Mouse (Mus musculus): ENCODE measurements around the gene Plb1. TPM values are rescaled to one million over a fixed set of nuclear protein-coding genes. Genes with fewer than 3 reads are reported as not detected.

The Plb1 gene
- total RNA-seq, 2 experiments from 2014 or later: 0.86 to 1.2 TPM

GRCm38 (mm10) chr5:32260751-32261150 lies 28.2 kb downstream of the Plb1 start:
- no peak for DNase-seq

- no peak for DNase-seq
Observed at GRCm38 (mm10) chr5:32261251-32261650, 28.7 kb downstream of the Plb1 start.

- DNase-seq: no peak
Observed at GRCm38 (mm10) chr5:32262534-32262933, 30.0 kb downstream of the Plb1 start.

GRCm38 (mm10) chr5:32272502-32272901 lies 40.0 kb downstream of the Plb1 start:
- peak; percentile 29 to 32 for DNase-seq

GRCm38 (mm10) chr5:32278000-32278694 lies 45.6 kb downstream of the Plb1 start:
- no peak for DNase-seq

GRCm38 (mm10) chr5:32280066-32280465 lies 47.6 kb downstream of the Plb1 start:
- DNase-seq: peak in 1 of 2 experiments; percentile 16

GRCm38 (mm10) chr5:32282345-32282744 lies 49.8 kb downstream of the Plb1 start:
- no peak for DNase-seq

GRCm38 (mm10) chr5:32283457-32283856 lies 50.9 kb downstream of the Plb1 start:
- DNase-seq: no peak

- DNase-seq: no peak
Observed at GRCm38 (mm10) chr5:32286315-32286714, 53.8 kb downstream of the Plb1 start.

- DNase-seq: peak in 1 of 2 experiments; percentile 12
Observed at GRCm38 (mm10) chr5:32288021-32288420, 55.5 kb downstream of the Plb1 start.

GRCm38 (mm10) chr5:32291316-32291715 lies 58.8 kb downstream of the Plb1 start:
- no peak for DNase-seq

- peak; percentile 59 to 60 for DNase-seq
Observed at GRCm38 (mm10) chr5:32302991-32303921, 70.7 kb downstream of the Plb1 start.

GRCm38 (mm10) chr5:32307106-32307505 lies 74.6 kb downstream of the Plb1 start:
- DNase-seq: no peak

- no peak for DNase-seq
Observed at GRCm38 (mm10) chr5:32308647-32309046, 76.1 kb downstream of the Plb1 start.

GRCm38 (mm10) chr5:32309714-32310113 lies 77.2 kb downstream of the Plb1 start:
- no peak for DNase-seq

GRCm38 (mm10) chr5:32310802-32311201 lies 78.3 kb downstream of the Plb1 start:
- no peak for DNase-seq

- DNase-seq: no peak
Observed at GRCm38 (mm10) chr5:32311589-32312166, 79.2 kb downstream of the Plb1 start.

- DNase-seq: no peak
Observed at GRCm38 (mm10) chr5:32313671-32314070, 81.2 kb downstream of the Plb1 start.

GRCm38 (mm10) chr5:32314731-32315130 lies 82.2 kb downstream of the Plb1 start:
- DNase-seq: no peak

GRCm38 (mm10) chr5:32322146-32322811 lies 89.8 kb downstream of the Plb1 start:
- DNase-seq: peak; percentile 46 to 54

GRCm38 (mm10) chr5:32328139-32328538 lies 95.6 kb downstream of the Plb1 start:
- no peak for DNase-seq

GRCm38 (mm10) chr5:32332591-32332990 lies 100.1 kb downstream of the Plb1 start:
- DNase-seq: no peak

- peak; percentile 46 to 63 for DNase-seq
Observed at GRCm38 (mm10) chr5:32335172-32335571, 102.7 kb downstream of the Plb1 start.
